Mouse (Mus musculus) gastrocnemius, adult 8-10 months (tissue): ENCODE data around the gene Pitpnb. TPM values are rescaled to one million over a fixed set of nuclear protein-coding genes. Genes with fewer than 3 reads are reported as not detected.

Experiments used
- DNase-seq, 2 experiments: peaks; one replicate each; pipeline ENCODE4 v3.0.0; 2022; ENCODE audit warnings: low spot score in 2 of 2
- total RNA-seq, 4 experiments: library from RNA; stranded (reverse); gene quantifications; 2 replicates each; pipeline ENCODE4 v1.2.4; 2022

The Pitpnb gene
- total RNA-seq, 4 experiments from 2014 or later = 19.9 to 23.0 (median 20.1) TPM

DNA sequence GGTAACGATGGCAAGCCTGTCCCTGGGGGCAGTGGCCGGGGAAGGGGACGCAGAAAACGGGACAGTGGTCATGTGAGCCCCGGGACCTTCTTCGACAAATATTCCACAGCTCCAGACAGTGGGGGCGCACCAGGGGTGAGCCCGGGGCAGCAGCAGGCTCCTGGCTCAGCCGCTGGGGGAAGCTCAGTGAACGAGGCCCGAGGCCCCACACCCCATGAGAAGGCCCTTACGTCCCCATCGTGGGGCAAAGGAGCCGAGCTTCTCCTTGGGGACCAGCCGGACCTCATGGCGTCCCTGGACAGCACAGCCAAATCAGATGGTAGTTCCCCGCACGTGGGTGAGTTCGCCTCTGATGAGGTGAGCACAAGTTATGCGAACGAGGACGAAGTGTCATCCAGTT, 90.3 kb downstream of the Pitpnb start:
- DNase-seq = no peak

DNA sequence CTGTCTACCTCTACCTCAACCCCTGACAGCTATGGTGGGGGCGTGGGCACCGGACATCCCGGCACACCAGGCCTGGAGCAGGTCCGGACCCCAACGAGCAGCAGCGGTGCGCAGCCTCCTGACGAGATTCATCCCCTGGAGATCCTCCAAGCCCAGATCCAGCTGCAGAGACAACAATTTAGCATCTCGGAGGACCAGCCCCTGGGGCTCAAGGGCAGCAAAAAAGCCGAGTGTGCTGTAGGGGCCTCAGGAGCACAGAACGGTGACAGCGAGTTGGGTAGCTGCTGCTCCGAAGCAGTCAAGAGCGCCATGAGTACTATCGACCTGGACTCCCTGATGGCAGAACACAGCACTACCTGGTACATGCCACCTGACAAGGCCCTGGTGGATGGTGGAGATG, 90.9 kb downstream of the Pitpnb start:
- no peak for DNase-seq

GRCm38 (mm10) chr5:111422058-111422800, 91.7 kb downstream of the Pitpnb start:
- DNase-seq = no peak

DNA sequence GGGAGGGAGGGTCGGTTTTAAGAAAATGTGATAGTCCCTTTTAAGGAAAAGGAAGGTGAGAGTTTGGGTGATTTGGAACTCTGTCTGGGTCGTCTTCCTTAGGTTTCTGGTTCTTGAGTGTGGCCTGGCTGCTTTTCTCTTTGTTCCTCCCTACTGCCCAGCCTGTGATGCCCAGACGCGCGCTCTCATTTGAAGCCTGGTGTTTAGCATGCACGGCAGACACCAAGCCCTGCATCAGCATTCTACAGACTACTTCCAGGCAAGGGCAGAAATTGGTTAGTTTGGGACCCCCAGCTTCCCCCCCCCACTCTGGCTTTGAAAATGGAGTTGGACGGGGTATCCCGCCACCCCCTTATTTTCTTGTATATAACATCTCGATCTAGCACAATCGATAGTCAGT, 92.4 kb downstream of the Pitpnb start:
- DNase-seq = no peak

DNA sequence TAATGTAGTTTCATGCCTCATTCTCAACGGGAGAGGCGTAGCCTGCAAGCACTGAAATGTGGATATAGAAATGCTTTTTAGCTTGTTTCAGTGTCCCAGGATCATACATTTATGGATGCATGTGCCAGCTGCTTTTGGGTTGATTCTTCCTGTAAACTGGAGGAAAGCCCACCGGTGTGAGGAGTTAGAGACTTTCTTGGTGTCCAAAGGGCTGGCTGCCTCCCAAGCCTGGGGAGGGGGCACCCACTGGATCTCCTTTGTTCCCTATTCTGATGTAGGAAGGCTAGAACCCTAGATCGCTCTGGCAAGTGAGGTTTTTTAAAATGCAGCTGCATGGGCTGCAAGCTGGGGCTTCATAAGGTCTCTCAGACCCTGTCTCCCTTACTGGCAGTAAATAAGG, 93.1 kb downstream of the Pitpnb start:
- DNase-seq = no peak

DNA sequence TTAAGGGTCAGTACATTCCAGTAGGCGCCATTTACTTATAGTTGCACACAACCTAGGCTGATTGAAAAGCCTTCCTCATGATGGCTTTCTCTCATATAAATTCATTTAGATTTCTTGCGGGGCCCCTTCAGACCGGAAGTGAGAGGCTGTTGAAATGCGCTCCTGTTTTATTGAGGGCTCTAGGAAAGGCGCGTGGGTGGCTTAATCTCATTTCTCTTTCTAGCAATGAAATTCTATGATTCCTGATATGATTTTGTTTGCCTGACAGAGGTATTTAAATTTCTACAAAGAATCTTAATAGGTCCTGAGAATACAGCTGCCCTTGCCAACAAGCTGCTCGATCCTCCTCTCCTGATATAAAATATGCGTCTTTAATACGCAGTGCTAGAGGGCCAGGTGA, 95.2 kb downstream of the Pitpnb start:
- DNase-seq = no peak

DNA sequence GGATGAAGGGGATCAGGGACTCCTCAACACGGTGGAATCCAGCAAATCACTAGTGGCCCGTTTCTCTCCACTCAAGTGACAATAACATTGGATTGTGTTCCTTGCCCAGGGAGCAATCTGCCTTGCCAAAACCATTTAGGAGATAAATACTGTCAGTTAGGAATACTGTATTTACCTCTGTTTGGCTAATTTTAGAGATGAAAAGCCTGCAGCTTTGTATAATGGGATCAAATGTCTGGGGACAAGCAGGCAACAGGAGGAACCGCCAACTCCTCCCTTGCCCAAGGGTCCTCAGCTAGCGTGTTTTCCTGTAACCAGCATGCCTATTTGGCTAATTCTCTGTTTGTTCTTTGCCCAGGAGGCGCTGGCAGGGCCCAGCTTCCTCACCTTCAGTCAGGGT, 95.7 kb downstream of the Pitpnb start:
- no peak for DNase-seq

GRCm38 (mm10) chr5:111428882-111429281, 98.3 kb downstream of the Pitpnb start:
- no peak for DNase-seq

- no peak for DNase-seq
Observed at GRCm38 (mm10) chr5:111429726-111430125, 99.2 kb downstream of the Pitpnb start.

DNA sequence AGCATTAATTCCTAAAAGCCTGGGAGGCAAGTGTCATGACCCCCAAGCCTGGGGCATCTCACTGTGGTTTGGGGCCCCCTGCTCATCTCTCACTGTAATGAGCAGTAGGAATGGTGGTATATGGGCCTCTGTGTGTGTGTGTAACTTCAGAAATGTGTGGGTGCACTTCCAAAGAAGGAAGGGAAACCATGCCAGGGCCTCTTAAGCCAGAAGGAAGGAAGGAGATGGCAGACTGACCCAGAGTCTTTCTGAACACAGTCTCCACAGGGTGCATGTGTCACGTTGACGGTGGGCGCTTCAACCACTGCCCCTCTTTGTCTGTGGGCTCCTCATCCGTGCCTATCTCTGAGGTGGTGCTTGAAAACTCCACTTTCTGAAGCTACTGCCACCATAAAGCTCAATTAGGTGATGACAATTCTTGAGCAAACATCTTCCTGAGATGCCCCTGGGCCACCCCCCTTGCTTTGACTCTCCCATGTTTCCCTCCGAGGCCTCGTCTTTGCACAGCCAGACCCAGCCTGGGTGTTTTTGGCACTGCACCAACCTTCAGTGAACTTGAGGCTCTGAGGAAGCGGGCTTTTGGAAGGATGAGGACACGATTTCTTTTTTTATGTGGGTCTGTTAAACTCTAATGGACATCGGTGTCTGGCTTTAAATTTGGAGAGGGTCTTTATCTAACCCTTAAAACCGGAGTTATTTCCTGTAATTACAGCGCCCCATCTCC, 100.6 kb downstream of the Pitpnb start:
- DNase-seq = no peak

GRCm38 (mm10) chr5:111432842-111433241, 102.3 kb downstream of the Pitpnb start:
- no peak for DNase-seq

DNA sequence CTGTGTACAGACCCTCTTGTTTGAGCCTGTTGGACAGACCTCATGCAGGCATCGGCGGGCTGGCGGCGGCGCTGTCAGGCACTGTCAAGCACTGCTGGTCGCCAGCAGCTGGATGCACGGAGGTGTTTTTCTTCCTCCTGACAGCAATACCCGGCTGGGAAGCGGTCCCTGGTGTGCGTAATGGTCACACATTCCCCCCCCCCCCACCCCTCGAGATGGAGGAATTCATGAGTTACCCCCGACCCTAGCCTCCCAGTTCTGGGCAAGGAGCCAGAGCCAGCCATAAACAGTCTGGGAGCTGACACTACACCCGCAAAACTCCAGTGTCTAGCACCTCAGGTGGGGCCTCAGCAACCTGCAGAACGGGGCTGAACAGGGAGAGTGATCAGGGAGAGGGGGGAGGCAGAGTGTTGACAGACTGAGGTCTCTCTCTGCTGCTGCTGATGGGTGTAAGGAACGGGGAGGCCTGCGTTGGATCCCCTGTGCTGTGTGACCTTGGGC, 103.8 kb downstream of the Pitpnb start:
- DNase-seq = no peak

GRCm38 (mm10) chr5:111436260-111436659, 105.7 kb downstream of the Pitpnb start:
- DNase-seq = no peak

DNA sequence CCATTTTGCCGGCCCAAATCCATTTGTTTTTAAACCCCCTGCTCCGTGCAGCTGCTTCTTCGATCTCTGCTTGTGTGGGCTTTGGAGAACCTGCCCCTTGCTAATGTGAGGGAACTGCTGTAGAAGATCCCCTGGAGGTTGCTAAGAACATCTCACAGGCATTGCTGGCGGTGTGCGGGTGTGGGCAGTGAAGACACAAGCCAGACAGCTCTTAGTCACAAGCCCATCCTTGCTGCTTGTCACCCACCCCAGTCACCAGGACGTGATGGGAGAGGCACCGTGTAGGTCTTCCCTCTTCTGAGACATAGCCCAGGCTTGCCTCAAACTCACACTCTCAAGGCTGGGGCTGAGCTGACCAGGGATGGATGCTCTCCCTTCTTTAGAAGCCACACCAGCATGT, 106.6 kb downstream of the Pitpnb start:
- DNase-seq = no peak

Other genes starting within 250 kb of the Pitpnb start
- gene Mn1, start 86.6 kb downstream of the Pitpnb start, total RNA-seq = 10 to 100 TPM; 28.0 to 63.4 (median 39.8) TPM